35 mouse cellular contexts compared by ENCODE assay signal in the genomic region with DNA sequence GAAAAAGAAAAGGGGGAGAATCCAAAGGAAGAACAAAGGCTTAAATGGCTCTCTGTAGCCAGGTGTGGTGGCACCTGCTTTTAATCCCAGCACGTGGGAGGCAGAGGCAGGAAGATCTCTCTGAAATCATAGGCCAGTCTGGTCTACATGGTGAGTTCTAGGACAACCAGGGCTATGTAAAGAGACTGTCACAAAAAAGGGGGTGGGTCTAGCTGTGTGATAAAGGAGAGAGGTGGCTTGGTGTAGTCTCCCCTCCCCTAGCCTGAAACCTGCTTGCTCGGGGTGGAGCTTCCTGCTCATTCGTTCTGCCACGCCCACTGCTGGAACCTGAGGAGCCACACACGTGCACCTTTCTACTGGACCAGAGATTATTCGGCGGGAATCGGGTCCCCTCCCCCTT. TPM values are rescaled to one million over a fixed set of nuclear protein-coding genes. Genes with fewer than 3 reads are reported as not detected.
"Had no signal": no experiment of that assay in that cellular context is flagged by ENCODE, and none has a peak within 500 bp of the region (broad histone marks: within the 10 kb centered on the region; RNA-seq: fewer than 3 reads in every experiment).

No protein-coding gene starts in this region.

RNA-seq across cellular contexts. Expression of a gene that starts 24.4 kb away (rescaled TPM):
- total RNA-seq: left cerebral cortex, postnatal 10 days; left cerebral cortex, postnatal 14 days; left cerebral cortex, postnatal 25 days; left cerebral cortex, postnatal 36 days; left cerebral cortex, postnatal 4 days; liver, adult 2 months; megakaryocyte progenitor cell, adult 5-6 weeks; megakaryocyte, adult 5-6 weeks; midbrain, postnatal 0 days had no signal
- polyA plus RNA-seq: limb, embryonic 10.5 days; limb, embryonic 11.5 days; limb, embryonic 12.5 days; limb, embryonic 15.5 days; liver, adult 2 months; liver, embryonic 11.5 days; liver, embryonic 12.5 days; liver, embryonic 16.5 days; liver, postnatal 0 days; lung, adult 2 months; lung, embryonic 14.5 days; lung, embryonic 15.5 days; lung, embryonic 16.5 days; lung, postnatal 0 days; macrophage; midbrain, embryonic 10.5 days; midbrain, embryonic 11.5 days; midbrain, embryonic 12.5 days; midbrain, embryonic 13.5 days; midbrain, embryonic 14.5 days; midbrain, embryonic 15.5 days; midbrain, embryonic 16.5 days; midbrain, postnatal 0 days; myocyte; neural tube, embryonic 11.5 days; neural tube, embryonic 12.5 days had no signal

RNA-seq across cellular contexts. Expression of a gene that starts 45.0 kb away (rescaled TPM):
- total RNA-seq: liver, adult 2 months; megakaryocyte progenitor cell, adult 5-6 weeks; megakaryocyte, adult 5-6 weeks; megakaryocyte-erythroid progenitor cell, adult 5-6 weeks; monocyte, adult 5-6 weeks had no signal
- polyA plus RNA-seq: liver, adult 2 months; liver, embryonic 16.5 days; liver, postnatal 0 days; macrophage had no signal
